Mouse (Mus musculus) cerebellum, adult 9-11 months (tissue): ENCODE results near the gene Klf15.
A peak's percentile ranks its signal among the peaks of the same experiment; 100 is the strongest.

ENCODE experiments used
- DNase-seq: peaks from one replicate; pipeline ENCODE4 v3.0.0; 2022

The Klf15 gene

DNA sequence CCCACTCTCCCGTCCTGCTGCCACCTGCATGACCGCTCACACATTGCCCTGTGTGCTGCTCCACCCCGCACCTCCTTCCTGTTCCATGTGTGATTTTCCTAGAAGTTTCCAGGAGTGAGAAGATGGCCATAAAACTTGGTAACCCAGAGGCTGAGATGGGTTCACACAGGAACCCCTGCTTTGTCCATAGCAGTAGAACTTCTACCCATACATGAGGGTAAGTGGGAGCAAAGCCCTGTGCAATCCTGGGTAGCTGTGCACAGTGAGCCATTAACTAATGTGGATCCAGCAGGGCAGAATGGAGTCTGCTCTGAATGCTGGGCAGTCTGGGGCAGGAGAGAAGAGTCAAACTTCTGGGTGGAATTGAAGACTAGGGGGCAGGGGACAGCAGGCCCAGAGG, 32.2 kb downstream of the Klf15 start:
- no peak for DNase-seq

GRCm38 (mm10) chr6:90495282-90495912, 33.0 kb downstream of the Klf15 start:
- no peak for DNase-seq

DNA sequence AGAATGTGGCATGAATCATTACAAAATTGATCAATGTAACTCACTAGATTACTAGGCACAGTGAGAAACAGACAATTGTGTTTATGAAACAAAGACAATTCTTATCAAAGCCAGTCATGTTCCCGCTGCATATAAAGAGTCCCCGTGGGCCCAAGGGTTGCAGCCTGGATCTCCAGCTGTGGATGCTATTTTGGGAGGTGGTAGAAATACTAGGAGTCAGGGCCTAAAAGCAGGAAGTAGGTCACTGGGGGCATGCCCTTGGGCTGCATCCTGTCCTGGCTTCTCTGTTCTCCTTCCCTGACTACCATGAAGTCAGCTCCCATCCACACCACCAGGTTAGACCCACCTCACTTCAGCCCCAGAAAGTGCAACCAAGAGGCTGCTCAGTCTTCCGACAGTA, 33.8 kb downstream of the Klf15 start:
- no peak for DNase-seq

DNA sequence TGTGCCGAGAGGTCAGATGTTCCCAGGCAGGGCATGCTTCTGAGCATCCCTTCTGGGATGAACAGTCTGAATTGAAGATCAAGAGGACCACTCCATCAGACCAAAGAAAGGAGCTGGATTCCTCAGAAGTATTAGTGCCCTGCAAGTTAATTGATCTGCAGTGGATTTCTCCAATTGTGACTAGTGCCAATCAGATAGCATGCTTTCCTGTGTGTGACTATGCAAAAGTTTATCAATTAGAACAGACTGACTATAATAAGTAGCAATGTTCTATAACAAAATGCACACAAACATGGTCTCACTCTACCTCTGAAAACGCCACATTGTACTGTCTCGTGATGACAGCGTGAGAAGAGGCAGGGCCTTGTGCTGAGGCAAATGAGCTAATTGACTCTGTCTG, 37.1 kb downstream of the Klf15 start:
- DNase-seq: no peak

DNA sequence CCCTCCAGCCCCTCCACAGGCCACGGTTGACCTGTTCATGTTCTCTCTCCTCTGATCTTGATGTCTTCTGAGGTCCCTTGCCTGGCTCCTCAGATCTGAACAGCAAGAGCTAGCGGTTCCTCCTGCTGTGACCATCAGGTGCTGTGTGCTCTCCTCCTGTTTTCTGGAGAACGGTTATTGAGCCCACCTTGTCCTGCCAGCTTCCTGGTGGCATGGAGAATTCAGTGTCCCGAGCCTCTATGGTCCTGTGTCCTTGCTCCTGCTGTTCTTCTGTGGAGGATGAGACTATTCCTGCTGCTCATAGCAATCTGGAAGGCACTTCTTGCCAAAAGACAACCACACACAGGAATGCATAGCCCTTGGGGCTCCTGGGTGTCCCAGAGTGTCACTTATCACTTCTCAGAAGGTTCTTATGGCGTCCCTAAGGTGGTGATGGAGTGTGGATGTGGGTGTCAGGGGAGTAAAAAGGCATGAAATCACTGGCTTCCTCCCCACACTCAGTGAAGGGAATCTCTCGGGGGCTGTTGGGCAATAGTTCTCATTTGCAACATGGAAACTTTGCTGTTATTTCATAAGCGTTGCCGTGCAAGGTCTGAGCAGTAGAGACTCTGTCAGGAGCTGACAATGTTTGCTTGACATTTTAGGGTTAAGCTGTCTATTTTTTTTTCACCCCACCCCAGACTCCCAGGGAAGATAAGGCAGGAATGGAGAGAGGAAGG, 39.0 kb downstream of the Klf15 start:
- DNase-seq: peak; percentile 50

GRCm38 (mm10) chr6:90505906-90506305, 43.5 kb downstream of the Klf15 start:
- DNase-seq: no peak

DNA sequence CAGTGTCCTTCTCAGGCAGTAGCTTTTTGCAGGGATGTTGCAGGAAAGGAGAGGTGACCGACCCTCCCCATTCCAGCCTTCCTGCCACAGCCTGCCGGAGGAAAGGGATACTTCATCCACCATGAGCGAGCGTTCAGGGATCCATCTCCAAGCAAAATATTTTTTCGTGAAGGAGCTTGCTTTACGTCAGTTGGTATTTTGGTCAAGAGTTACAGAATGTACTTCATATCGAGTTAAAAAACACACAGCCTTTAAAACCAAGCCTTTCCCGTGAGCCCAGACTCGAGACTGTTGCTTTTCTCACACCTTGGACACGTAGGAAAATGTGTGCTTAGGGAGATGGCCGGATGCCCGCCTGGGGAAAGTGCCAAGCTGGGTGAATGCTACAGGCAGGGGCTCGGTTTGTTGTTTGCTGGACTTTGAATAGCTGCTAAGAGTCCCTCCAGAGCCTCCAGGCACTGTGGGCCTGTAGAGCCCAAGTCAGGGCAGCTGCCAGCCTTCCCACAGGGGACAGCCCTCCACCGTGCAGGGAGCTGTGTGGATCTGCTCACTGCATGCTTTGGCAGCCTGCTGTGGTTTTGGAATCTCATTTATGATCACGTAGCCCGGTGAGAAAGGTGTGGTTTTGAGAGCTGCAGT, 44.4 kb downstream of the Klf15 start:
- DNase-seq: peak; percentile 87

DNA sequence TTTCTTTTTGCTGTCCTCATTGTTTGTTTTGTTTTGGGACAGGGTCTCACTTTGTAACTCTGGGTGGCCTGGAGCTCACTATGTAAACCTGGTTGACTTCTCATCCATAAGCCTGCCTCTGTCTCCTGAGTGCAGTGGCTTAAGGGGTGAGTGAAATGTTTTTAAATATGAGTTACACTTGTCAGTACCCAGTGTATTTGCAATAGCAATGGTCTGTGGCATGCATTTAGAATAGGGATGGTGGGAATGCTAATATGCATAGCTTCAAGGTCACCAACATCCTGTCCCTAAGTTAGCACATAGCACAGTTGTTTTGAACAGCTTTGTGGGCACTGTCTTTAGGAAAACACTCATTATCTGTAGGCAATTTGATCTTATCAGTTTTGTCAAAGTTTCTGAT, 45.1 kb downstream of the Klf15 start:
- DNase-seq: no peak

DNA sequence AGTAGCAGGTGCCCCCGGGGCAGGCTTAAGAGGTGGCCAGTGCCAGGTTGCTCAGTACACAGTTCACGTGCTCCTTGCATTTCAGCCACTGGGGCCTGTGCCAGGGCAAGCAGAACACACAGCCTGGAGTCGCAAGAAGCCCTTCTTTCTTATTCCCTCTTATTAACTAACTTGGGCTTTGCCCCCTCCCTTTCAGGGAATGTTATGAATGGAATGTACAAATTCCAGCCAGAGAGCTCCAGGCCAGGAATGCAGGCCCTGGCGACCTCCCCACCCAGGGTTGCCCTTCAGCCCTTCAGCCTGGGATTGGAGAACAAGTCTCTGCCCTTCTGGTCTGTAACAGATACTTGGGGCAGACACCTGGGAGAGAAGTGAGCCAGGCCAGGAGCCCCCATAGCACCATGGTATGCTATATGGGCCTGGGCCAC, 45.8 kb downstream of the Klf15 start:
- peak; percentile 53 for DNase-seq

GRCm38 (mm10) chr6:90509085-90509484, 46.7 kb downstream of the Klf15 start:
- peak; percentile 56 for DNase-seq

DNA sequence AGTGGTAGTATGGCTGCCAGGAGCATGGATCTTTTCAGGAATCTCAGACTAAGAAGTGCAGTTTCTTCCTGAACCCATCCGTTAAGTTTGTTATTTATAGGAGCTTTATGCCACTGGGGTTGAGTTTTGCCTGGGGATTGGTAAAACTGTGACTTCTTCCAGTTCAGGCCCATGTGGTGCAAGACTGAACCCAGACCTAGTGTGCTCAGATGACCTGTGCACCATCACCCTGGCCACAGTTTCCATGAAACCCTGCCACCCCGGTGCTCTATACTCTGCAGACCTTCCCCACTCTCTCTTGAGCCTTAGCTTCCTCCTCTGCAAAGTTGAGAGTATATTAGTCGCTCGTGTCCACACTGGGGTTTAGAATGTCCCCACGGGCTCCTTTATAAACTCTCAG, 50.0 kb downstream of the Klf15 start:
- DNase-seq: no peak

DNA sequence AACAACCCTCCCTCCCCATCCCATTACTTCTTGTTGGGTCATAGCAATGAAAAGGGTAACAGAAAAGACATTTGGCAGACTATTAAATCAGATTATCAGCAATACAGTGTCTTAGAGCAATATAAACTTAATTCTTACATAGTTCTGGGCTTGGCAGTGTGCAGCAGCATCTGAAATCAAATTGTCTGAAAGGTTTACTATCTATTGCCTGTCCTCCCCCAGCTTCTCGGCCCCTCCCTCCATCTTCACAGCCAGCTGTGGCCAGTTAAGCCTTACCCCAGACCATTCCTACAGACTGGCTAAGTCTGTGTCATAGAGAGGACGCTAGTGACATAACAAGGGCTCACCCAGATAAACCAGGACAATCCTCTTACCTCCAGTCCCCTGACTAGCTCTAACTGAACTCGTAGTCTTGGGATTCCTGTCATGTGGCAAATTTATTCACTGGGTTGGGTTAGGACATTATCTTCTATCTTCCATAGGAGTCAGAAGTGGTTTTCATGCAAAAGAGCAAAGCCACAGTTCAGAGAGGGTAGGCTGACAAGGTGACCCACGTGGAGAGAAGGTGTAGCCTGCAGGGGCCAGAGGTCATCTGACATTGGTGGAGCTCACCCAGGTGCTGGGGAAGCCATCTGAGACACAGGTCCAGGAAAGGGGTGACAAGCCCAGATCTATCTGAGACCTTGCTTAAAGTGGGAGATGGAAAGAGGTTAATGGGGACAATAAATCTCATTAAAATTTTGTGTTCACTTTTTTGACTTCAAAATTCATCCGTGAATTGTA, 50.9 kb downstream of the Klf15 start:
- DNase-seq: no peak

- no peak for DNase-seq
These were observed 52.0 kb downstream of the Klf15 start for GRCm38 (mm10) chr6:90514369-90514768.

- DNase-seq: peak; percentile 93
These were observed 52.6 kb downstream of the Klf15 start for GRCm38 (mm10) chr6:90514883-90515405.

- DNase-seq: peak; percentile 8
These were observed 56.5 kb downstream of the Klf15 start for GRCm38 (mm10) chr6:90518892-90519291.

DNA sequence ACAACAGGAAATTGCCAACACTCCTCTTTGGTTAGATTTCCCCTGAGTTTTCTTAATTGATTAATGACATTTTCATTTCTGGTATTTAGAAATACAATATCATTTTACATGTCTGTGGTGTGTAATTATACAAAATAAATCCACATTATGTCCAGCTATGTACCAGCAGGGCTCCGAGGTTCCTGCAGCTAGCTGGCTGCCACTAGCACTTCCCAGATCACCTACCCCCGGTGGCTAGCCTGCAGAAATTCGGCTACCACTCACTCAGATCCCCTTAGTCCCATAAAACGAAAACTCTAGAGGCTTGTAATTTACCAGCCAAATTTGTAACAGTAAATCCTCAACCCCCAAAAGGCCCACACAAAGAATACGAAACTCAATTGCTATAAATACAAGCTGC, 57.0 kb downstream of the Klf15 start:
- DNase-seq: no peak
